Mouse (Mus musculus): Measurements from ENCODE around the gene 1810030O07Rik. TPM values are rescaled to one million over a fixed set of nuclear protein-coding genes. Genes with fewer than 3 reads are reported as not detected.

The 1810030O07Rik gene
- 9.8 TPM for polyA plus RNA-seq (2015; fragmentation: Illumina TruSeq; extraction: RNeasy Lipid Tissue Mini Kit (QIAGEN cat#74804); ENCODE audit: insufficient read depth, low read depth, low replicate concordance)

GRCm38 (mm10) chrX:12673054-12673775 lies at the start of gene 1810030O07Rik:
TSS of gene 1810030O07Rik (minus strand) at chrX:12673668.

Other genes starting within 250 kb of the 1810030O07Rik start
- 14.7 TPM for gene Atp6ap2, start 85.9 kb downstream of the 1810030O07Rik start, polyA plus RNA-seq (2015; fragmentation: Illumina TruSeq; extraction: RNeasy Lipid Tissue Mini Kit (QIAGEN cat#74804); ENCODE audit: insufficient read depth, low read depth, low replicate concordance)
- gene Med14, start 88.4 kb upstream of the 1810030O07Rik start, polyA plus RNA-seq (2015; fragmentation: Illumina TruSeq; extraction: RNeasy Lipid Tissue Mini Kit (QIAGEN cat#74804); ENCODE audit: insufficient read depth, low read depth, low replicate concordance): 3.6 TPM